Mouse (Mus musculus) liver, embryonic 11.5 days (tissue): ENCODE data around the gene Gm21983. TPM values are rescaled to one million over a fixed set of nuclear protein-coding genes. Genes with fewer than 3 reads are reported as not detected.

Experiments used
- ATAC-seq: fragments of 200-750 bp; cut with Nextera tagmentation; replicated peaks from 2 replicates; pipeline ENCODE4 v1.8.0; 2017; ENCODE audit warnings: moderate number of reproducible peaks, mild to moderate bottlenecking, moderate TSS enrichment, moderate library complexity; ENCODE audit not compliant: low FRiP score
- DNase-seq: peaks from one replicate; pipeline ENCODE4 v3.0.0-alpha.2; 2017; ENCODE audit warnings: low spot score
- H3K27ac ChIP-seq: fragments of 300-500 bp; sonication (generic); 2 replicates; pipeline ENCODE4 v1.5.1; 2014; ENCODE audit warnings: mild to moderate bottlenecking, low read depth, low read length, control low read depth
- H3K27me3 ChIP-seq: fragments of 300-500 bp; sonication (generic); replicated peaks from 2 replicates; pipeline ENCODE4 v1.6.1; 2014; ENCODE audit warnings: low read length, mixed read lengths; ENCODE audit not compliant: control insufficient read depth, insufficient read depth
- H3K36me3 ChIP-seq: fragments of 300-500 bp; sonication (generic); 2 replicates; pipeline ENCODE4 v1.6.1; 2014; ENCODE audit warnings: mild to moderate bottlenecking, low read length, moderate library complexity, mixed read lengths; ENCODE audit not compliant: control insufficient read depth, insufficient read depth
- H3K4me1 ChIP-seq: fragments of 300-500 bp; sonication (generic); replicated peaks from 2 replicates; pipeline ENCODE4 v1.6.1; 2014; ENCODE audit warnings: low read length, mixed read lengths; ENCODE audit not compliant: control insufficient read depth, insufficient read depth
- H3K4me2 ChIP-seq: fragments of 300-500 bp; sonication (generic); 2 replicates; pipeline ENCODE4 v1.6.1; 2014; ENCODE audit warnings: mild to moderate bottlenecking, control low read depth, moderate library complexity
- H3K4me3 ChIP-seq: fragments of 300-500 bp; sonication (generic); 2 replicates; pipeline ENCODE4 v1.5.1; 2014; ENCODE audit warnings: low read depth, low read length, control low read depth
- H3K9ac ChIP-seq: fragments of 300-500 bp; sonication (generic); 2 replicates; pipeline ENCODE4 v1.6.1; 2014; ENCODE audit warnings: low read depth, low read length, control low read depth
- H3K9me3 ChIP-seq: fragments of 300-500 bp; sonication (generic); 2 replicates; pipeline ENCODE4 v1.6.1; 2016; ENCODE audit warnings: low read length, inconsistent platforms, mixed read lengths; ENCODE audit not compliant: control insufficient read depth
- WGBS: fragments of 180-500 bp; shearing (Covaris S2); extraction: QIAGEN DNeasy Blood & Tissue Kit; methylation state at CpG from one replicate; pipeline ENCODE4 v1.1.7; 2014; 5-methylcytosine and 5-hydroxymethylcytosine counted together
- polyA plus RNA-seq: library from polyadenylated mRNA; unstranded; fragments of >200 nt; fragmentation: Nextera tagmentation; extraction: Ambion mirVana; gene quantifications from 2 replicates; pipeline ENCODE4 v1.2.1, GENCODE M21; 2014

The Gm21983 gene
- not detected in 2 replicates for polyA plus RNA-seq

- Histone ChIP-seq H3K9ac (no peak within 1 kb of the TSS), H3K4me1 (peaks cover 8% of the 10 kb centered on the region), H3K36me3 (peaks cover 17% of the 10 kb centered on the region), H3K9me3 (no peaks in the 10 kb centered on the region), H3K4me3 (no peak within 1 kb of the TSS), H3K4me2 (no peak within 1 kb of the TSS), H3K27ac (peak within 1 kb of the TSS; percentile 67; the same call in 1 of the 2 replicates), H3K27me3 (no peaks in the 10 kb centered on the region)
- DNase-seq (no peak), ATAC-seq (no peak)
- 69% methylated on average over 14 of the region's 14 CpGs for WGBS
Observed at GRCm38 (mm10) chr7:27180837-27181695, at the start of gene Gm21983, which contains the start of gene Mia. Gene Gm21983 (minus strand): TSS chr7:27181086. Gene Mia (minus strand): TSS chr7:27181157.

GRCm38 (mm10) chr7:27228865-27229264, 48.0 kb upstream of the Gm21983 start:
- WGBS: 20% methylated on average over 6 of the region's 6 CpGs
- ATAC-seq: no peak
- peaks cover 38% of the 10 kb centered on the region for H3K4me1 ChIP-seq

GRCm38 (mm10) chr7:27228281-27228821, 47.5 kb upstream of the Gm21983 start, which contains the start of gene Itpkc:
Gene Itpkc (minus strand): TSS chr7:27228661.
- DNase-seq: peak; percentile 93
- peaks cover 38% of the 10 kb centered on the region for H3K4me1 ChIP-seq
- ATAC-seq: peak; percentile 82
- no peaks in the 10 kb centered on the region for H3K36me3 ChIP-seq
- no peaks in the 10 kb centered on the region for H3K9me3 ChIP-seq
- WGBS: under 1% methylated on average over 49 of the region's 49 CpGs
- peak within 1 kb of the TSS; percentile 86 for H3K4me3 ChIP-seq
- peak within 1 kb of the TSS; percentile 66 for H3K27ac ChIP-seq
- peak within 1 kb of the TSS; percentile 81 for H3K9ac ChIP-seq
- peak within 1 kb of the TSS; percentile 87 for H3K4me2 ChIP-seq
- no peaks in the 10 kb centered on the region for H3K27me3 ChIP-seq

More at GRCm38 (mm10) chr7:27228865-27229264, 48.0 kb upstream of the Gm21983 start:
- Histone ChIP-seq H3K4me3 (peak overlapping the region; percentile 86), H3K27me3 (no peaks in the 10 kb centered on the region), H3K27ac (peak overlapping the region; percentile 66), H3K9me3 (no peaks in the 10 kb centered on the region), H3K36me3 (no peaks in the 10 kb centered on the region), H3K9ac (peak overlapping the region; percentile 81), H3K4me2 (peak overlapping the region; percentile 87)
- no peak for DNase-seq

GRCm38 (mm10) chr7:27227676-27228075, 46.8 kb upstream of the Gm21983 start:
- WGBS: 6% methylated on average over 10 of the region's 10 CpGs
- Histone ChIP-seq H3K36me3 (no peaks in the 10 kb centered on the region), H3K27me3 (no peaks in the 10 kb centered on the region), H3K4me2 (peak overlapping the region; percentile 87), H3K27ac (no peak overlapping the region), H3K4me1 (peaks cover 44% of the 10 kb centered on the region), H3K9ac (peak overlapping the region; percentile 81), H3K9me3 (no peaks in the 10 kb centered on the region), H3K4me3 (peak overlapping the region; percentile 86)
- ATAC-seq (no peak), DNase-seq (no peak)

GRCm38 (mm10) chr7:27227276-27227675, 46.4 kb upstream of the Gm21983 start:
- peak overlapping the region; percentile 81 for H3K9ac ChIP-seq
- H3K9me3 ChIP-seq: no peaks in the 10 kb centered on the region
- H3K27ac ChIP-seq: no peak overlapping the region
- peak overlapping the region; percentile 86 for H3K4me3 ChIP-seq
- DNase-seq (no peak), ATAC-seq (no peak)
- H3K27me3 ChIP-seq: no peaks in the 10 kb centered on the region
- 41% methylated on average over 9 of the region's 9 CpGs for WGBS
- H3K4me1 ChIP-seq: peaks cover 48% of the 10 kb centered on the region
- peak overlapping the region; percentile 87 for H3K4me2 ChIP-seq
- H3K36me3 ChIP-seq: no peaks in the 10 kb centered on the region

GRCm38 (mm10) chr7:27224877-27225575, 44.1 kb upstream of the Gm21983 start:
- peaks cover 53% of the 10 kb centered on the region for H3K4me1 ChIP-seq
- no peak for ATAC-seq
- H3K4me3 ChIP-seq: 0 out of 2 replicates have a peak overlapping the region, but pooled peaks have one; percentile 10
- 85% methylated on average over 11 of the region's 11 CpGs for WGBS
- H3K36me3 ChIP-seq: no peaks in the 10 kb centered on the region
- peak overlapping the region; percentile 11; the same call in 1 of the 2 replicates for H3K4me2 ChIP-seq
- H3K27me3 ChIP-seq: no peaks in the 10 kb centered on the region
- no peak overlapping the region for H3K9ac ChIP-seq
- DNase-seq: no peak
- H3K9me3 ChIP-seq: no peaks in the 10 kb centered on the region
- no peak overlapping the region for H3K27ac ChIP-seq

- H3K4me2 ChIP-seq: no peak overlapping the region
- 50% methylated on average over 1 of the region's 1 CpGs for WGBS
- H3K27ac ChIP-seq: no peak overlapping the region
- H3K9ac ChIP-seq: no peak overlapping the region
- ATAC-seq (peak; percentile 44; the same call in 1 of the 2 replicates), DNase-seq (no peak)
- no peaks in the 10 kb centered on the region for H3K9me3 ChIP-seq
- H3K4me3 ChIP-seq: no peak overlapping the region
- H3K4me1 ChIP-seq: peaks cover 49% of the 10 kb centered on the region
- H3K36me3 ChIP-seq: no peaks in the 10 kb centered on the region; the same call in 1 of the 2 replicates
- H3K27me3 ChIP-seq: no peaks in the 10 kb centered on the region
Observed at GRCm38 (mm10) chr7:27222538-27222937, 41.7 kb upstream of the Gm21983 start.

- H3K27ac ChIP-seq: no peak overlapping the region
- H3K9ac ChIP-seq: no peak overlapping the region
- H3K4me3 ChIP-seq: no peak overlapping the region
- ATAC-seq: no peak
- DNase-seq: no peak
- peaks cover 43% of the 10 kb centered on the region for H3K4me1 ChIP-seq
- no peaks in the 10 kb centered on the region for H3K27me3 ChIP-seq
- H3K4me2 ChIP-seq: no peak overlapping the region
- H3K9me3 ChIP-seq: no peaks in the 10 kb centered on the region
- H3K36me3 ChIP-seq: peaks cover under 1% of the 10 kb centered on the region; the same call in 1 of the 2 replicates
- 78% methylated on average over 6 of the region's 6 CpGs for WGBS
Observed at GRCm38 (mm10) chr7:27221939-27222338, 41.1 kb upstream of the Gm21983 start.
